Mouse (Mus musculus) forebrain, embryonic 14.5 days (tissue): ENCODE measurements around the gene Angpt4. TPM values are rescaled to one million over a fixed set of nuclear protein-coding genes. Genes with fewer than 3 reads are reported as not detected.

ENCODE experiments used
- ATAC-seq: fragments of 200-750 bp; cut with Nextera tagmentation; 2 replicates; pipeline ENCODE4 v1.8.0; 2017; ENCODE audit warnings: mild to moderate bottlenecking, moderate library complexity
- DNase-seq: peaks from one replicate; pipeline ENCODE4 v3.0.0-alpha.2; 2015; ENCODE audit warnings: low spot score
- H3K27ac ChIP-seq: fragments of 300-500 bp; sonication (generic); 2 replicates; pipeline ENCODE4 v1.5.1; 2014; ENCODE audit warnings: low read depth, mild to moderate bottlenecking, control low read depth, low read length, moderate library complexity
- H3K27me3 ChIP-seq: fragments of 300-500 bp; sonication (generic); replicated peaks from 2 replicates; pipeline ENCODE4 v1.6.1; 2014; ENCODE audit warnings: low read length, control low read depth, mixed read lengths; ENCODE audit not compliant: control insufficient read depth, insufficient read depth
- H3K36me3 ChIP-seq: fragments of 300-500 bp; sonication (generic); 2 replicates; pipeline ENCODE4 v1.6.1; 2014; ENCODE audit warnings: low read length, control low read depth; ENCODE audit not compliant: control insufficient read depth, insufficient read depth
- H3K4me1 ChIP-seq: fragments of 300-500 bp; sonication (generic); 2 replicates; pipeline ENCODE4 v1.6.1; 2014; ENCODE audit warnings: antibody characterized with exemption, low read length, control low read depth; ENCODE audit not compliant: control insufficient read depth, insufficient read depth
- H3K4me2 ChIP-seq: fragments of 300-500 bp; sonication (generic); 2 replicates; pipeline ENCODE4 v1.6.1; 2014; ENCODE audit warnings: mild to moderate bottlenecking, control low read depth, low read length
- H3K4me3 ChIP-seq: fragments of 300-500 bp; sonication (generic); 2 replicates; pipeline ENCODE4 v1.5.1; 2014; ENCODE audit warnings: low read depth, low read length, control low read depth
- H3K9ac ChIP-seq: fragments of 300-500 bp; sonication (generic); 2 replicates; pipeline ENCODE4 v1.6.1; 2014; ENCODE audit warnings: mild to moderate bottlenecking, low read length, control low read depth, moderate library complexity
- H3K9me3 ChIP-seq: fragments of 300-500 bp; sonication (generic); replicated peaks from 2 replicates; pipeline ENCODE4 v1.6.1; 2016; ENCODE audit warnings: low read length, control low read depth, mixed read lengths; ENCODE audit not compliant: control insufficient read depth
- WGBS: fragments of 180-500 bp; shearing (Covaris S2); extraction: QIAGEN DNeasy Blood & Tissue Kit; methylation state at CpG from one replicate; pipeline ENCODE4 v1.1.7; 2014; 5-methylcytosine and 5-hydroxymethylcytosine counted together
- microRNA counts: library from miRNA; unstranded; fragments of <30 nt; microRNA quantifications from one replicate; lab custom pipeline; 2016
- microRNA-seq: library from miRNA; unstranded; fragments of <30 nt; microRNA quantifications from one replicate; pipeline ENCODE4, GENCODE M21; 2016
- polyA plus RNA-seq: library from polyadenylated mRNA; unstranded; fragments of >200 nt; fragmentation: Nextera tagmentation; extraction: Ambion mirVana; gene quantifications from 2 replicates; pipeline ENCODE4 v1.2.1, GENCODE M21; 2014

The Angpt4 gene
- polyA plus RNA-seq, 1 experiment from 2014 or later: not detected

GRCm38 (mm10) chr2:151988978-151989377 is 78.0 kb downstream of the Angpt4 start:
- Histone ChIP-seq H3K4me2 (no peak overlapping the region), H3K9me3 (no peaks in the 10 kb centered on the region), H3K4me1 (0 out of 2 replicates have a peak, but pooled peaks cover 3% of the 10 kb centered on the region), H3K36me3 (no peaks in the 10 kb centered on the region), H3K4me3 (no peak overlapping the region), H3K27me3 (no peaks in the 10 kb centered on the region), H3K27ac (no peak overlapping the region), H3K9ac (no peak overlapping the region)
- DNase-seq (no peak), ATAC-seq (no peak)
- 63% methylated on average over 2 of the region's 2 CpGs for WGBS

- Histone ChIP-seq H3K27ac (peak overlapping the region; percentile 44), H3K36me3 (no peaks in the 10 kb centered on the region), H3K9me3 (no peaks in the 10 kb centered on the region), H3K4me2 (no peak overlapping the region), H3K4me3 (no peak overlapping the region), H3K4me1 (peaks cover 3% of the 10 kb centered on the region; the same call in 1 of the 2 replicates), H3K9ac (no peak overlapping the region), H3K27me3 (peaks cover 2% of the 10 kb centered on the region; the same call in 1 of the 2 replicates)
- ATAC-seq: peak; percentile 77
- peak; percentile 80 for DNase-seq
- 28% methylated on average over 1 of the region's 1 CpGs for WGBS
These were observed 80.0 kb downstream of the Angpt4 start for GRCm38 (mm10) chr2:151990985-151991394.

- DNase-seq: no peak
These were observed 80.4 kb downstream of the Angpt4 start for GRCm38 (mm10) chr2:151991446-151991845.

GRCm38 (mm10) chr2:151994350-151995122 is 83.5 kb downstream of the Angpt4 start:
- no peak overlapping the region for H3K27ac ChIP-seq
- peaks cover 3% of the 10 kb centered on the region; the same call in 1 of the 2 replicates for H3K4me1 ChIP-seq
- WGBS: 6% methylated on average over 22 of the region's 22 CpGs
- H3K36me3 ChIP-seq: no peaks in the 10 kb centered on the region
- H3K4me2 ChIP-seq: peak overlapping the region; percentile 45
- no peaks in the 10 kb centered on the region for H3K9me3 ChIP-seq
- H3K9ac ChIP-seq: peak overlapping the region; percentile 5; the same call in 1 of the 2 replicates
- H3K4me3 ChIP-seq: no peak overlapping the region
- peaks cover 23% of the 10 kb centered on the region for H3K27me3 ChIP-seq
- DNase-seq (peak; percentile 82), ATAC-seq (peak; percentile 30; the same call in 1 of the 2 replicates)

More at GRCm38 (mm10) chr2:151991446-151991845, 80.4 kb downstream of the Angpt4 start:
- Histone ChIP-seq H3K4me3 (no peak overlapping the region), H3K36me3 (no peaks in the 10 kb centered on the region), H3K4me2 (no peak overlapping the region), H3K27ac (peak overlapping the region; percentile 44), H3K9ac (no peak overlapping the region), H3K27me3 (peaks cover 5% of the 10 kb centered on the region), H3K4me1 (peaks cover 3% of the 10 kb centered on the region; the same call in 1 of the 2 replicates), H3K9me3 (no peaks in the 10 kb centered on the region)
- WGBS: 48% methylated on average over 5 of the region's 5 CpGs
- ATAC-seq: peak; percentile 30; the same call in 1 of the 2 replicates

MicroRNA genes within 50 kb of the gene (microRNA counts, 519-probe panel; counts per million panel counts)
- not detected for microRNA mmu-miR-1953 (lab: Ali Mortazavi, UCI)

Small RNA genes lying within 50 kb of the gene (microRNA-seq; reads per million reads assigned to microRNA genes)
- gene Mir1953: not detected

Other genes starting within 250 kb of the Angpt4 start
- 0.17 TPM in 1 of 2 replicates, not detected in the other for gene Rad21l, start 242.7 kb upstream of the Angpt4 start, polyA plus RNA-seq
- 17.3 and 19.7 TPM in 2 replicates for gene Tmem74b, start 209.2 kb upstream of the Angpt4 start, polyA plus RNA-seq
- 59.4 and 60.2 TPM in 2 replicates for gene Psmf1, start 167.0 kb upstream of the Angpt4 start, polyA plus RNA-seq
- gene Rspo4, start 68.3 kb upstream of the Angpt4 start, polyA plus RNA-seq: 0.17 TPM in 1 of 2 replicates, not detected in the other
- 64.5 and 68.8 TPM in 2 replicates for gene Fam110a, start 69.0 kb downstream of the Angpt4 start, polyA plus RNA-seq
- 0.72 and 1.1 TPM in 2 replicates for gene Slc52a3, start 85.3 kb downstream of the Angpt4 start, polyA plus RNA-seq
- 16.1 and 16.2 TPM in 2 replicates for gene Scrt2, start 170.3 kb downstream of the Angpt4 start, polyA plus RNA-seq
- gene Srxn1, start 194.3 kb downstream of the Angpt4 start, polyA plus RNA-seq: 11.8 and 12.0 TPM in 2 replicates
- 1.1 and 1.7 TPM in 2 replicates for gene Tcf15, start 232.4 kb downstream of the Angpt4 start, polyA plus RNA-seq